Mouse (Mus musculus) midbrain, embryonic 10.5 days (tissue): ENCODE measurements around the gene Cry2. TPM values are rescaled to one million over a fixed set of nuclear protein-coding genes. Genes with fewer than 3 reads are reported as not detected.
A peak's percentile ranks its signal among the peaks of the same experiment; 100 is the strongest.

Experiments
- DNase-seq: peaks from one replicate; pipeline ENCODE4 v3.0.0-alpha.2; 2017; ENCODE audit warnings: low spot score
- H3K27ac ChIP-seq: fragments of 300-500 bp; sonication (generic); replicated peaks from 2 replicates; pipeline ENCODE4 v1.5.1; 2016; ENCODE audit warnings: mild to moderate bottlenecking
- H3K27me3 ChIP-seq: fragments of 300-500 bp; sonication (generic); 2 replicates; pipeline ENCODE4 v1.6.1; 2016; ENCODE audit warnings: low read depth, mild to moderate bottlenecking; ENCODE audit not compliant: poor library complexity, severe bottlenecking
- H3K36me3 ChIP-seq: fragments of 300-500 bp; sonication (generic); 2 replicates; pipeline ENCODE4 v1.6.1; 2016; ENCODE audit warnings: mild to moderate bottlenecking, moderate library complexity
- H3K4me1 ChIP-seq: fragments of 300-500 bp; sonication (generic); 2 replicates; pipeline ENCODE4 v1.6.1; 2016
- H3K4me3 ChIP-seq: fragments of 300-500 bp; sonication (generic); 2 replicates; pipeline ENCODE4 v1.5.1; 2016; ENCODE audit warnings: mild to moderate bottlenecking, moderate library complexity
- H3K9me3 ChIP-seq: fragments of 300-500 bp; sonication (generic); replicated peaks from 2 replicates; pipeline ENCODE4 v1.6.1; 2016; ENCODE audit warnings: mild to moderate bottlenecking
- WGBS: fragments of 180-500 bp; shearing (Covaris S2); methylation state at CpG from one replicate; pipeline ENCODE4 v1.1.7; 2016; 5-methylcytosine and 5-hydroxymethylcytosine counted together
- polyA plus RNA-seq: library from polyadenylated mRNA; unstranded; fragments of >200 nt; fragmentation: Nextera tagmentation; extraction: Ambion mirVana; gene quantifications from 2 replicates; pipeline ENCODE4 v1.2.1, GENCODE M21; 2016

Cry2 gene
- polyA plus RNA-seq, 1 experiment from 2014 or later, result 32.8 TPM

DNA sequence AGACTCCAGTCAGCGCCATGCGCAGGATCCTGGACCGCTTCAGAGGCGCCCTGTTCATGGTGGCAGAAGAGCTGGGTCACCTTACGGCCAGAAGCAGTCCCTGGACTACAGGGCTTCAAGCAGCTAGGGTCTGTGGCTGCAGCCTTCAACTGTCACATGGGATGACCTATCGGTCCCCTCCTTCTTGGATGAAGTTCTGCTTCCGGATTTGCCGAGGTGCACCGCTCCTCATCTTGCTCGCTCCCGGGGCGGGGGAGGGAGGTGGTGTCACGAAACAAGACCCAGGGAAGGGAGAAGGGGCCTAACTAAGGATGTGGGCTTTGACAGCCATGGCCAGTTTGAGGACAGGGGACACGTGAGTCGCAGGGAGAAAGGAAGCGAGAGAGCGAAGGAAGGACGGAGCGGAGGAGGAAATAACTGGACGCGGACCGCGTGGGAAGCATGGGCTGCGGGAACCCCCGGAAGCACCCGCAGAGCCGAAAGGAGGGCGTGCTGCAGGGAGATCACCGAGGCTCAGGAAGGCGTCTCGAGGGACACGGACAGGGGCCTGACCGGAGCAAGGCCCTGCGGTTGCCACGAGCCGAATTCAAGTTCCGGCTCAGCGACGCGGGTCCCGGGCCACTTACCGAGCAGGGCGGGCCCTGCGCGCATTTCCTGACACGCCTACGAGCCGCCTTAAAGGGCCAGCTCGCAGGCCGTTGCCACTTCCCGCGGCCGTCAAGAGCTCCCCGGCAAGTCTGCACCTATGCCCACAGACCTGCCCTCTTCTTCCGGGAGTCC is 25.5 kb upstream of the Cry2 start:
- peaks cover 51% of the 10 kb centered on the region for H3K4me1 ChIP-seq
- WGBS, result under 1% methylated on average over 55 of the region's 55 CpGs
- H3K9me3 ChIP-seq, result no peaks in the 10 kb centered on the region
- H3K36me3 ChIP-seq, result peaks cover 4% of the 10 kb centered on the region
- H3K27ac ChIP-seq, result peak overlapping the region; percentile 85
- H3K4me3 ChIP-seq, result peak overlapping the region; percentile 87
- peak; percentile 84 for DNase-seq
- peaks cover 35% of the 10 kb centered on the region for H3K27me3 ChIP-seq

DNA sequence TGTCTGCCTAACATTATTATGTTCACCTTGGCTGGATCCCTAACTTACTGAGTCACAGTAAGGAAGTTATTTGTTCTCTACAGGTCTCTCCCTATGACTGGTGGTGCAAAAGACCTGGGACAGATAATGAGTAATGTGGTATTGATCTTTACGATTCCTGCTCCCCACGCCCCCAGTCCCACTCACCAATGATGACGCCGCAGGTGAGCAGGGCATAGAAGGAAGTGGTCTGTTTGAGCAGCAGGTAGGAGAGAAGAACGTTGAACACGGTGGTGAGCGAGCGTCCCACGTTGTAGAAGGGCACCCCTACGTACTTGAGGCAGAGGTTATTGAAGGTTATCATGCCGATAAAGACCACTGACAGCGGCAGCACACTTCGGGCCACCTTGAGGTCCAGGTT is 24.6 kb upstream of the Cry2 start:
- WGBS, result 69% methylated on average over 13 of the region's 13 CpGs
- peak overlapping the region; percentile 87 for H3K4me3 ChIP-seq
- no peak for DNase-seq
- H3K36me3 ChIP-seq, result peaks cover 13% of the 10 kb centered on the region
- H3K27me3 ChIP-seq, result peaks cover 35% of the 10 kb centered on the region
- H3K27ac ChIP-seq, result peak overlapping the region; percentile 85
- H3K9me3 ChIP-seq, result no peaks in the 10 kb centered on the region
- H3K4me1 ChIP-seq, result peaks cover 51% of the 10 kb centered on the region

DNA sequence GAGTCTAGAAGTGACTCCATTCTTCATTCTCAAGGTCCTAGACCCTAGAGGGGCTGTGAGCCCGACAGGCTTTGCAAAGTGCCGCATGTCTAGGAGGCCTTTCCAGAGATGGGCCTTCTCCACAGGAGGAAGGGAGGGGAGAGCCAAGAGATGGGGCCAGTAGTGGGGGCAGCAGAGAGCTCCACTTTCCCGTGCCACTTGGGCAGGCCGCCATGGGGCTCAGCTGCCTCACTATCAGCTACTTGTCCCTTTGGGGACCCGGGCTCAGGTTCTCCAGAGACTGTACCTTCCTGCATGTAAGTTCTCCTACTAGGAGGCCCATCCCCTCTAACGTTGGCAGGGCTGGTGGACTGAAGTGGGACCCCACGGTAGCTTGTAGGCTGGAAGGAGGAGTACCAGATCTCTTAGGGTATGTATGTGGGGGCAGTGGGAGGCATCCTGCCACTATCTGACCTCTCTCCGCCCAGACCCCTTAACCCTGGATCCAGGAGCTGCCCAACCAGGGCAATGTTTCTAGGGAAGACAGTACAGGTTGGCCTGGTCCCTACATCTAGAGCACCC is 23.2 kb upstream of the Cry2 start:
- Histone ChIP-seq H3K36me3 (peaks cover 21% of the 10 kb centered on the region), H3K4me1 (peaks cover 51% of the 10 kb centered on the region), H3K4me3 (0 out of 2 replicates have a peak overlapping the region, but pooled peaks have one; percentile 4), H3K27ac (no peak overlapping the region), H3K27me3 (peaks cover 30% of the 10 kb centered on the region), H3K9me3 (no peaks in the 10 kb centered on the region)
- WGBS, result 85% methylated on average over 8 of the region's 8 CpGs
- DNase-seq, result no peak

DNA sequence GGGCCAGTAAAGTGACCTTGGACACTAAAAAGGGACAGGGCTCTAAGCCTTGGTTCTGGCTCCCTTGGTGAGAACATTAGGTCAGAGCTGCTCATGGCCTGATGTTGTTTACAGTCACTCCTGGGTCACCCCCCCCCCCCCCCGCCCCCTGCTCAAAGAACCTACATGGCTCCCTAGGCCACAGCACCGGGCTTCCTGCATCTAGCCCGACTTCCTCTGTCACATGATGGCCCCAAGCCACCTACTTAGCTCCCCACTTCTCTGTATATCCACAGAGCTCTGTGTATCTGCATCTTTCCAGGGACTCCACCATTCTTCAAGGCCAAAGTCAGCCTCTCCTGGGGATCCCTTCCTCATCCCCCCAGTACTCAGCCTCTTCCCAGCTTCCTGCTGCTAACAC is 21.9 kb upstream of the Cry2 start:
- peaks cover 21% of the 10 kb centered on the region for H3K36me3 ChIP-seq
- H3K27ac ChIP-seq, result no peak overlapping the region
- peaks cover 17% of the 10 kb centered on the region for H3K27me3 ChIP-seq
- H3K4me3 ChIP-seq, result no peak overlapping the region
- H3K4me1 ChIP-seq, result peaks cover 51% of the 10 kb centered on the region
- WGBS, result 64% methylated on average over 2 of the region's 3 CpGs
- DNase-seq, result no peak
- H3K9me3 ChIP-seq, result no peaks in the 10 kb centered on the region

DNA sequence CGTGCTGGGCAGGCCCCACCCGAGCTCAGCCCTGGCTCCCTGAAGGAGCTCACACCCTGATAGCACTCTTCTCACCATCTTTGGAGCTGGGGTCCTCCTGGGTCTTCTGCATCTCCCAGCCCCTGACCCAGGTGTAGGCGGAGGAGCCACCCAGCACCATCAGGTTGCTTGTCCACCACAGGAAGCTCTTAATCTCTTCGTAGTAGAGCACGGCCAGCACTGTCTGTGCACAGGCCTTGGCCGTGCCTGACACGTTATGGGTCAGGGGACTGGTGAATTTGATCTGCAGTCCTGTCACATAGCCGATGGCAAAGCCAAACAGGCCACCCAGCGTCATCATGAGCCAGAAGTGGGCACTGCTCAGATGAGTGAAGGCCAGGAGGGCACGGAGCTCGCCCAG is 20.3 kb upstream of the Cry2 start:
- no peak overlapping the region for H3K27ac ChIP-seq
- H3K9me3 ChIP-seq, result no peaks in the 10 kb centered on the region
- peaks cover 21% of the 10 kb centered on the region for H3K36me3 ChIP-seq
- 93% methylated on average over 11 of the region's 11 CpGs for WGBS
- no peak overlapping the region for H3K4me3 ChIP-seq
- H3K4me1 ChIP-seq, result peaks cover 37% of the 10 kb centered on the region
- no peak for DNase-seq
- H3K27me3 ChIP-seq, result peaks cover 7% of the 10 kb centered on the region

DNA sequence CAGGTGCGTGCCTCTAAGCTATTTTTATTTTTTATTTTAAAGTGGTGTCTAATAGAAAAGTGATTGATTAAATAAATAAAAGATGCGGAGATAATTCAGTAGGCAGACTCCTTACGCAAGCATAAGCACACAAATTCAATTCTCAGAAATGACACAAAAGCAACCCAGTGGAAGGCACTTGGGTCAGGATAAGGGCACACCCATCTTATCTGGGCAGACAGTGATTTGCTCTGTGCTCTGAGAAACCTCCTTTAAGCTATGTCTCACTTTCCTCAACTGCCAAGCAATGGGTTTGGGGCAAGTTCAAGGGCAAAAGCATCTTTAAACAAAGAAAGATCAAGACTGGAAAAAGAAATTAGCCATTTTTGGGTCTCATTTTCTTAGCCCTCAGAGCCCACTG is 17.3 kb upstream of the Cry2 start:
- H3K27me3 ChIP-seq, result no peaks in the 10 kb centered on the region
- H3K4me1 ChIP-seq, result peaks cover 19% of the 10 kb centered on the region
- no peaks in the 10 kb centered on the region for H3K9me3 ChIP-seq
- peaks cover 21% of the 10 kb centered on the region for H3K36me3 ChIP-seq
- no peak for DNase-seq
- no peak overlapping the region for H3K27ac ChIP-seq
- H3K4me3 ChIP-seq, result no peak overlapping the region
- WGBS, result 97% methylated on average over 3 of the region's 3 CpGs

DNA sequence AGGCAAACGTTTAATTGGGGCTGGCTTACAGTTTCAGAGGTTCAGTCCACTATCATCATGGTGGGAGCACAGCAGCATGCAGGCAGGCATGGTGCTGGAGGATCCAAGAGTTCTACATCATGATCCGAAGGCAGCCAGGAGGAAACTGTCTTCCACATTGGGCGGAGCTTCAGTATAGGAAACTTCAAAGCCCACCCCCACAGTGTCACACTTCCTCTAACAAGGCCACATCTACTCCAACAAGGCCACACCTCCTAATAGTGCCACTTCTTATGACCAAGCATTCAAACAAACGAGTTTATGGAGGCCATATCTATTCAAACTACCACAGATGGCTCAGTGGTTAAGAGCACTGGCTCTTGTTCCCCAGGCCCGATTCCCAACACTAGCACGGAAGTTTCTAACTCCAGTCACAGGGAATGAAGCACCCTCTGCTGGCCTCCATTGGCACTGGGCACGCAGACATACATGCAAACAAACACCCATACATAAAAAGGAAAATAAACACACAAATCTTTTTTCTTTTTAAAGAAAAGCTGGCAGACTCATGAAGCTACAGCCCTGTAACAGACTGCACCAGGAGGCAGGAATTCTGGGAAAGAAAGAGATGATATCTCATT is 13.4 kb upstream of the Cry2 start:
- no peak overlapping the region for H3K27ac ChIP-seq
- H3K27me3 ChIP-seq, result no peaks in the 10 kb centered on the region
- 70% methylated on average over 7 of the region's 7 CpGs for WGBS
- no peak overlapping the region for H3K4me3 ChIP-seq
- DNase-seq, result no peak
- H3K9me3 ChIP-seq, result no peaks in the 10 kb centered on the region
- H3K36me3 ChIP-seq, result no peaks in the 10 kb centered on the region
- H3K4me1 ChIP-seq, result peaks cover 28% of the 10 kb centered on the region

DNA sequence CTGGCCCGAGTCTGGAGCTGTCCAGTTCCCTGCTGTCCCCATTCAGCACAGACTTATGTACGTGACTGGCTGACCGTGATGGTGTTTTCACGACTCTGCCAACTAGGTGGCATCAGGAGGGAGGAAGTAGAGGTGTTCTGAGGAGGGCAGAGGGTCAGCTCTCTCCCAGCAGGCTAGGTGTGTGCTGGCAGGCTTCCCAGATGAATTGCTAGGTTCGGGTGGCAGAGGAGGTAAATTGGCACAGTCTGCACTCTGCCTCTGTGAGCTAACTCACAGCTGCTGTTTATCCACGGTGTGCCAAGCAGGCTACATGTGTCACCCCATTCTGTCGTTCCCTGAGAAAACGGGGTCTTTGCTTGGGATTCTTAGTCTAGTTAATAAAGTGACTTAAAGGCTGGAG is 12.8 kb upstream of the Cry2 start:
- H3K36me3 ChIP-seq, result no peaks in the 10 kb centered on the region
- 75% methylated on average over 8 of the region's 8 CpGs for WGBS
- H3K27ac ChIP-seq, result no peak overlapping the region
- H3K9me3 ChIP-seq, result no peaks in the 10 kb centered on the region
- no peak overlapping the region for H3K4me3 ChIP-seq
- DNase-seq, result no peak
- H3K27me3 ChIP-seq, result no peaks in the 10 kb centered on the region
- peaks cover 28% of the 10 kb centered on the region for H3K4me1 ChIP-seq

DNA sequence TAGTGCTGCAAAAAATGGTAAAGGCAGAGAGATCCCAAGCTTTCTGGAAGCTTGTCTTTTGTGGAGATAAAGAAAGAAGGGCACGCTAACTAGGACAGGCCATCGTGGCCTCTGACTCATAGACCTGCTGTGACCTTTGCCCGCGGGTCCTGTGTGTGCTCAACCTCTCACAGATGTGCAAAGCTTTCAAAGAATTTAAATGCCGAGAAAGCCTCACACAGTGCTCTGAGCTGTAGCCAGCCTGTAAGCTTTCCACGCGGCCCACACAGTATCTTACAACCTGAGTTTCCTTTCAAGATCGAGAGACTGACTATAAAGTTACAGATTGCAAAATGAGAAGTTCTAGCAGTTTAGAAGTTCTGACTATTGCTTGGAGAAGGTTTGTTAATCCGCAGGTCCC is 12.0 kb upstream of the Cry2 start:
- H3K27me3 ChIP-seq, result no peaks in the 10 kb centered on the region
- H3K27ac ChIP-seq, result peak overlapping the region; percentile 28; the same call in 1 of the 2 replicates
- H3K4me3 ChIP-seq, result no peak overlapping the region
- DNase-seq, result no peak
- peaks cover 28% of the 10 kb centered on the region for H3K4me1 ChIP-seq
- WGBS, result 34% methylated on average over 9 of the region's 9 CpGs
- H3K36me3 ChIP-seq, result no peaks in the 10 kb centered on the region
- H3K9me3 ChIP-seq, result no peaks in the 10 kb centered on the region

DNA sequence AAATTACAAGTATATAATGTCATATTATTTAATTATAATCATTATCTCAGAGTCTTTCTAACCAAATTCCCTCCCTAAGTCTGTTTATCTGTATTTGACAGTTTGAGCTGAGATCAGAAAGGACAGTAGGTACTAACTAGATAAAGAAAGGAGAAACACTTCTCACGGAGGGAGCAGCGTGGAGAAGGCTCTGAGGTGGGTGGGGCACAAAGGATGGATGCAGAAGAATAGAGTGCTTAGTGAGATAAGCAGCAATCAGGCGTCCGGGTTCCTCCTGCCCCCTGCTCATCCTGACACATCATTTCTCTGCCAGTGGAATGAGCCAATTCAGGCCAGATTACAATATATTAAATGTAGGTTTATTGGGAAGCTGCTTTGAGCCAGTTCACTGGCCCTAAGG is 10.5 kb upstream of the Cry2 start:
- Histone ChIP-seq H3K9me3 (no peaks in the 10 kb centered on the region), H3K27ac (no peak overlapping the region), H3K36me3 (no peaks in the 10 kb centered on the region), H3K4me1 (peaks cover 28% of the 10 kb centered on the region), H3K27me3 (no peaks in the 10 kb centered on the region), H3K4me3 (no peak overlapping the region)
- DNase-seq, result no peak
- 60% methylated on average over 4 of the region's 4 CpGs for whole genome bisulfite sequencing

DNA sequence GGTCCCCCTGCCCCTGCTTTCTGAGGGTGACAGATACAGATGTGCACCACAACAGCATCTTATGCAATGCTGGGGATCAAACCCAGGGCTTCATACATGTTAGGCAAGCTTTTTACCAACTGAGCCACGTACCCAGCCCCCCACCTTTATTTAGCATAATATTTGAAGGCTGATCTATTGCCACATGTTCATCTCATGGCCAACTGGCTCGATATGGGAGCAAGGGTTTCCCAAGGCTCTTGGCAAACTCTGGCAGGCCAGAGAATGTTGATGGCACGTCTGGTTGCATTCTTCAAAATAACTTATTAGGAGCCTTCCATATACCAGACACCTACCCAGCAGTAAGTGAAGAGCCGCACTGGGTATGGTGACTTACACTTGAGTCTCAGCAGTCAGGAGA is 9.5 kb upstream of the Cry2 start:
- H3K36me3 ChIP-seq, result no peaks in the 10 kb centered on the region
- DNase-seq, result no peak
- no peak overlapping the region for H3K27ac ChIP-seq
- H3K4me3 ChIP-seq, result no peak overlapping the region
- no peaks in the 10 kb centered on the region for H3K27me3 ChIP-seq
- no peaks in the 10 kb centered on the region for H3K9me3 ChIP-seq
- 79% methylated on average over 4 of the region's 4 CpGs for WGBS
- peaks cover 28% of the 10 kb centered on the region for H3K4me1 ChIP-seq

DNA sequence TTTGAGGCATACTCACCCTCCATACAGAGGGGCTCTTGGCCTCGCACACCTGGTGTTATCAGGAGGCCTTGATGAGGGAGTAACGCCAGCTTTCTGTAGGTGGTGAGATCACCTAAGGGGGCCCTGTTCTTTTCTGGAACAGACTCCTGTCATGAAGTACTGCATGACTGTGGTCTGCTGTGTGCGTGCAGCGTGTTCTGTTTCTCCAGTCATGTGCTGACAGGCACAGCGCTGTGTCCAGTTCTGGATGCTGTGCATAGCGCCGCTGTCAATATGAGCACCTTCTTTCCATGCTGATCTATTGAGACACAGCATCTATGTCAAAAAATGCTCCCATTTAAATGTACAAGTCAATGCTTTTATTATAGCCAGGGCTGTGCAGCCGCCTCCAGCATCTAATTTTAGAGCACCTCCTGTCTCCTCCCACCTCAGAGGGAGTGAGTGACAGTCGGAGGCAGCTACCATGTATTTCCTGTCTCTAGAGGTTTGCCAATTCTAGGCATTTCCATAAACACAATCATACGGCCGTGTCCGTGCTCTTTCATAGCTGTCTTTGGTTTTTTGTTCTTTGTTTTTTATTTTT is 8.7 kb upstream of the Cry2 start:
- no peak for DNase-seq
- Histone ChIP-seq H3K4me1 (peaks cover 26% of the 10 kb centered on the region), H3K9me3 (no peaks in the 10 kb centered on the region), H3K4me3 (no peak overlapping the region), H3K27ac (no peak overlapping the region), H3K27me3 (no peaks in the 10 kb centered on the region), H3K36me3 (no peaks in the 10 kb centered on the region)
- WGBS, result 89% methylated on average over 12 of the region's 12 CpGs

DNA sequence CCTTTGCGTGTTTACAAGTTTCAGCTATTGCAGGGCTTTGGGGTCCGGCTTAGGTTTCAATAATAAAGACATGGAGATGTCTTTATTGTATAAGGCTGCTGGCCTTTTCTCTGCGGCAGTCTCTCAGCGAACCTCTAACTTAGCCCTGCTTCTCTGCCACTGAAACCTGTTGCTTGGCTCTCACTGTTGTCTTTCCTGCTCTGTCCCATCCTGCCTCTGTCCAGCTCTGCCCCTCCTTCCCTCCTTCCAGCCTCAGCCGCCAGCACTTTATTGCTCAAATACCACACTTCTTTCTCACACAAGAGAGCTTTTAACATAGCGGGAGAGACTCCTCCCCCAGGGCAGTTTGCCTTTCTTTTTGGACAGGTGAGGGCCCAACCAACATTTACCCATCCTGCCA is 6.6 kb upstream of the Cry2 start:
- Histone ChIP-seq H3K36me3 (no peaks in the 10 kb centered on the region), H3K27ac (no peak overlapping the region), H3K27me3 (no peaks in the 10 kb centered on the region), H3K4me1 (peaks cover 14% of the 10 kb centered on the region), H3K9me3 (no peaks in the 10 kb centered on the region), H3K4me3 (no peak overlapping the region)
- 70% methylated on average over 6 of the region's 6 CpGs for WGBS
- no peak for DNase-seq
